Mouse (Mus musculus): ENCODE measurements at regions not wholly inside any gene's neighbourhood (a gene's known extent, or its start where the extent isn't known, plus 50 kb on each side); places are given as distances from the start of the nearest gene placed in this dataset.

DNA sequence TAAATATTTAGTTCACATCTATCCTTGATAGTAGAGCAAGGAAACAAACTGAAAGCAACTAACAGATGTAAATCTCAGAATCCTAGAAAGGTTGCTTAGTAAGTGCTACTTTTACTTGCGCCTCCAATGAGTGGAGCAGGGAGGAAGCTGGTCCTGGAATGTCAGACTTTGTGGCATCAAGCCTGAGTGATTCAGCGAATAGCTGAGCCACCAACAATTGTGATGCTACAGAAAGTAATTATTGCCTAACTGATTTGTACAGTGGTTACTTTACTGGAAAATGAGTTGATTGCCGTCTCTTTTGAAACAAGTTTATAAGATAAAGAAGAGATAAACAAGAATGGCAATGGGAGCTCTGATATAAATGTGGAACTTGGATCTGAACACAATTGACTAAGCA is 173.9 kb upstream of the Clnk start:
- ATAC-seq (ENCODE audit: low FRiP score, low read depth) (no peak), DNase-seq (ENCODE audit: low spot score) (no peak)
- H3K36me3 ChIP-seq (ENCODE audit: control insufficient read depth, insufficient read depth, low read length): no peaks in the 10 kb centered on the region
- no peak overlapping the region for H3K4me2 ChIP-seq (replicated peaks; ENCODE audit: low read depth, low read length, severe bottlenecking)
- no peak overlapping the region for H3K4me3 ChIP-seq (replicated peaks; ENCODE audit: low read length)
- no peak overlapping the region for H3K9ac ChIP-seq (ENCODE audit: low read depth, low read length, severe bottlenecking)
- WGBS: 94% methylated on average over 3 of the region's 3 CpGs
- no peak for TF ChIP-seq POLR2A (IDR thresholded peaks at IDR 0.05; ENCODE audit: borderline replicate concordance, extremely low read depth, insufficient read depth, insufficient read length)
- H3K4me1 ChIP-seq (ENCODE audit: control insufficient read depth, insufficient read depth, low read length): no peaks in the 10 kb centered on the region
- H3K27ac ChIP-seq (replicated peaks; ENCODE audit: low read depth, low read length): no peak overlapping the region
- no peaks in the 10 kb centered on the region for H3K27me3 ChIP-seq (ENCODE audit: control insufficient read depth, insufficient read depth, low read length)
- no peaks in the 10 kb centered on the region for H3K9me3 ChIP-seq (ENCODE audit: control insufficient read depth, low read length)

DNA sequence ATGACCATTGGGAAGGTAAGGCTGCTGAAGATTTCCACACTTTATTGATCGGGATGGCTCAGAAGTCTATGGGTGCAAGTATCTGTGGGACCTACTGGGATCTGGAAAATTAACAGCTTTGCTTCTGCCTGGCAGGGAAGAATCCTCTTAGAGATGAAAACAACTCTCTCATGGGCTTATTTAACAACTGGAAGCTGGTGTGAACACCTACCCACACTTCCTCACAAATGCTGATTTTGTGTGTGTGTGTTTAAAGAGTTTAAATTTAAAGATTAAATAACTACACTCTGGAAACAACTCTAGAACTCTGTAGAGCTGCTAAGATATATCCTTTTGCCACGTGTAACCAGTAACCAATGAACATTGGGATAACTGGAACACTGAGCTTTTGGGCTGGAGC is 172.5 kb upstream of the Clnk start:
- TF ChIP-seq POLR2A (IDR thresholded peaks at IDR 0.05; ENCODE audit: borderline replicate concordance, extremely low read depth, insufficient read depth, insufficient read length): no peak
- no peak for ATAC-seq (ENCODE audit: low FRiP score, low read depth)
- 68% methylated on average over 2 of the region's 2 CpGs for WGBS

DNA sequence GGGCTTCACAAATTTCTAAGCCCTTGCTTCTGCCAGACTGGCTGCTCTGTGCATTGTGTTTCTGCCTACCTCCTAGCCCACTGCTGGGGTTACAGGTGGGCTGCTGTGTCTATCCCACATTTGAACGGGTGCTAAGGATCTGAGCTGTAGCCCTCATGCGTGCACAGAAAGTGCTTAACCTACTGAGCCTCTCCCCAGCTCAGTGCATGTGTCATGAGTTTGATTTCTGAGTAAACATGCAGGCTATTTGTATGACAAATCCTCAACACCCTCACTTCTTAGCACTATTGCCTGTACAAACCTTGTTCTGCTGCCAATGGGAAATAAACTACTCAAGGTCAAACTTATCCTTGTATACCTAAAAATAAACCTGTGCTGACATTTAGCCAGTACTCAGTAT is 163.9 kb upstream of the Clnk start:
- DNase-seq (ENCODE audit: low spot score) (no peak), ATAC-seq (ENCODE audit: low FRiP score, low read depth) (no peak)
- no peak overlapping the region for H3K4me2 ChIP-seq (replicated peaks; ENCODE audit: low read depth, low read length, severe bottlenecking)
- no peaks in the 10 kb centered on the region for H3K4me1 ChIP-seq (ENCODE audit: control insufficient read depth, insufficient read depth, low read length)
- no peak overlapping the region for H3K4me3 ChIP-seq (replicated peaks; ENCODE audit: low read length)
- no peak overlapping the region for H3K9ac ChIP-seq (ENCODE audit: low read depth, low read length, severe bottlenecking)
- 93% methylated on average over 2 of the region's 2 CpGs for WGBS
- H3K9me3 ChIP-seq (ENCODE audit: control insufficient read depth, low read length): no peaks in the 10 kb centered on the region
- H3K27ac ChIP-seq (replicated peaks; ENCODE audit: low read depth, low read length): no peak overlapping the region
- H3K27me3 ChIP-seq (ENCODE audit: control insufficient read depth, insufficient read depth, low read length): no peaks in the 10 kb centered on the region
- no peak for TF ChIP-seq POLR2A (IDR thresholded peaks at IDR 0.05; ENCODE audit: borderline replicate concordance, extremely low read depth, insufficient read depth, insufficient read length)
- no peaks in the 10 kb centered on the region for H3K36me3 ChIP-seq (ENCODE audit: control insufficient read depth, insufficient read depth, low read length)

More for the DNA sequence above, 172.5 kb upstream of the Clnk start:
- Histone ChIP-seq H3K4me2 (replicated peaks; ENCODE audit: low read depth, low read length, severe bottlenecking) (no peak overlapping the region), H3K36me3 (ENCODE audit: control insufficient read depth, insufficient read depth, low read length) (no peaks in the 10 kb centered on the region), H3K9ac (ENCODE audit: low read depth, low read length, severe bottlenecking) (no peak overlapping the region), H3K27me3 (ENCODE audit: control insufficient read depth, insufficient read depth, low read length) (no peaks in the 10 kb centered on the region), H3K4me3 (replicated peaks; ENCODE audit: low read length) (no peak overlapping the region), H3K4me1 (ENCODE audit: control insufficient read depth, insufficient read depth, low read length) (no peaks in the 10 kb centered on the region), H3K9me3 (ENCODE audit: control insufficient read depth, low read length) (no peaks in the 10 kb centered on the region), H3K27ac (replicated peaks; ENCODE audit: low read depth, low read length) (no peak overlapping the region)
- DNase-seq (ENCODE audit: low spot score): no peak

DNA sequence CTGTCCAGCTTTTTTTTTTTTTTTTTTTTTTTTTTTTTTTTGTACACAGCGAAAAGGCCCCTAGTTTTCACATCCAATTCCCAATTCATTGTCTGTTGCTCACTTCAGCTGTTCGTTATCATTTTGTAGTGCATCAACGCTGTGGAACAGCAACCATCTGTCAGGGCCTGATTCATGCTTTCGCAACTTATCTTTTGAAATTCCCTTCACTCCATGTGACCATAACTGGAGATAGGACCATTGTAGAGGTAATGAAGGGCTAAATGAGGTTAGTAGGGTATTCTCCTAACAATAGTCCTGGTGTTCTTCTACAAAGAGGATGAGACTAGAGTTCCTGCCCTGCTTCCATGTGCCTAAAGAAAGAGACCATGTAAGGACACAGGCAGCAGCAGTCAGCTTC is 146.6 kb upstream of the Clnk start:
- Histone ChIP-seq H3K9ac (ENCODE audit: low read depth, low read length, severe bottlenecking) (no peak overlapping the region), H3K36me3 (ENCODE audit: control insufficient read depth, insufficient read depth, low read length) (no peaks in the 10 kb centered on the region), H3K27me3 (ENCODE audit: control insufficient read depth, insufficient read depth, low read length) (no peaks in the 10 kb centered on the region), H3K9me3 (ENCODE audit: control insufficient read depth, low read length) (no peaks in the 10 kb centered on the region), H3K27ac (replicated peaks; ENCODE audit: low read depth, low read length) (no peak overlapping the region), H3K4me1 (ENCODE audit: control insufficient read depth, insufficient read depth, low read length) (no peaks in the 10 kb centered on the region), H3K4me3 (replicated peaks; ENCODE audit: low read length) (no peak overlapping the region), H3K4me2 (replicated peaks; ENCODE audit: low read depth, low read length, severe bottlenecking) (no peak overlapping the region)
- TF ChIP-seq POLR2A (IDR thresholded peaks at IDR 0.05; ENCODE audit: borderline replicate concordance, extremely low read depth, insufficient read depth, insufficient read length): no peak
- ATAC-seq (ENCODE audit: low FRiP score, low read depth): no peak
- 96% methylated on average over 4 of the region's 4 CpGs for WGBS
- DNase-seq (ENCODE audit: low spot score): no peak

DNA sequence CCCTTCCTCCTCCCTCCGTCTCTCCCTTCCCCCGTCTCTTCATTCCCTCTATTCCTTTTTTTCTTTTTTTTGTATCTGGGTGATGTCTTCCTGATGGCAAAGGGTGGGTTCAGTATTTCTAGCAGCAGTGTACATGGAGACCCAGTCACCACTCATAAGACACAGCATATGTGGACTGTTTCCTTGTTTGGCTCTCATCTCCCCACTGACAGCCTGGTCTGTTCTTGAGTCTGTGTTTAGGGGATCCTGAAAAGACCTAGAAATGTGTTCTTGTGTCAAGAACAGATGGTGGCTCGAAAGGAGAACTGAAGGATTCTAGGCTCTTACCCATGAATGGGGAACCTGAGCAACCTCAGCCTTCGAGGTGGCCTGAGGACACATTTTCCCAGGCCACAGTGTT is 124.0 kb upstream of the Clnk start:
- H3K4me1 ChIP-seq (ENCODE audit: control insufficient read depth, insufficient read depth, low read length): no peaks in the 10 kb centered on the region
- H3K9me3 ChIP-seq (ENCODE audit: control insufficient read depth, low read length): no peaks in the 10 kb centered on the region
- no peak overlapping the region for H3K4me2 ChIP-seq (replicated peaks; ENCODE audit: low read depth, low read length, severe bottlenecking)
- ATAC-seq (ENCODE audit: low FRiP score, low read depth) (no peak), DNase-seq (ENCODE audit: low spot score) (no peak)
- no peak overlapping the region for H3K9ac ChIP-seq (ENCODE audit: low read depth, low read length, severe bottlenecking)
- H3K36me3 ChIP-seq (ENCODE audit: control insufficient read depth, insufficient read depth, low read length): no peaks in the 10 kb centered on the region
- no peak for TF ChIP-seq POLR2A (IDR thresholded peaks at IDR 0.05; ENCODE audit: borderline replicate concordance, extremely low read depth, insufficient read depth, insufficient read length)
- WGBS: 86% methylated on average over 4 of the region's 4 CpGs
- no peak overlapping the region for H3K27ac ChIP-seq (replicated peaks; ENCODE audit: low read depth, low read length)
- no peaks in the 10 kb centered on the region for H3K27me3 ChIP-seq (ENCODE audit: control insufficient read depth, insufficient read depth, low read length)
- no peak overlapping the region for H3K4me3 ChIP-seq (replicated peaks; ENCODE audit: low read length)

DNA sequence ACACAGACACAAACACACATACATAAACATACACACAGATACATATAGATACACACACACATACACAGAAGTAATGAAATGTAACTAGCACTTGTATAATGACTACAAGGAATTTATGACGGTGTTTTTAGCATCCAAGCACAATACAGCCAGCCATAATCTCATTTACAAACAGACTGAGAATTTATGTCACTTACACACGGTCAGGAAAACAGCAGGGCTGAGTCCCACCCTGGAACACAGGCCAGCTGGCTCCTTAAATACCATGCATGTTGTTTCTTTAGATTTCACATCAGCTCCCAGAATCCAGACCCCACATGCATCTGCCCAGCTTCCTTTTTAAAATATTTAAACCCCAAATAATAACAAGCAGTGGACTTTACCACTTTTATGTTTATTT is 123.1 kb upstream of the Clnk start:
- no peak for TF ChIP-seq POLR2A (IDR thresholded peaks at IDR 0.05; ENCODE audit: borderline replicate concordance, extremely low read depth, insufficient read depth, insufficient read length)
- Histone ChIP-seq H3K4me1 (ENCODE audit: control insufficient read depth, insufficient read depth, low read length) (no peaks in the 10 kb centered on the region), H3K27ac (replicated peaks; ENCODE audit: low read depth, low read length) (no peak overlapping the region), H3K4me3 (replicated peaks; ENCODE audit: low read length) (no peak overlapping the region), H3K27me3 (ENCODE audit: control insufficient read depth, insufficient read depth, low read length) (no peaks in the 10 kb centered on the region), H3K4me2 (replicated peaks; ENCODE audit: low read depth, low read length, severe bottlenecking) (no peak overlapping the region), H3K36me3 (ENCODE audit: control insufficient read depth, insufficient read depth, low read length) (no peaks in the 10 kb centered on the region), H3K9ac (ENCODE audit: low read depth, low read length, severe bottlenecking) (no peak overlapping the region), H3K9me3 (ENCODE audit: control insufficient read depth, low read length) (no peaks in the 10 kb centered on the region)
- DNase-seq (ENCODE audit: low spot score) (no peak), ATAC-seq (ENCODE audit: low FRiP score, low read depth) (no peak)
- 20% methylated on average over 2 of the region's 2 CpGs for WGBS
